Mouse (Mus musculus): ENCODE measurements at regions not wholly inside any gene's neighbourhood (a gene's known extent, or its start where the extent isn't known, plus 50 kb on each side); places are given as distances from the start of the nearest gene placed in this dataset.
A peak's percentile ranks its signal among the peaks of the same experiment; 100 is the strongest.

DNA sequence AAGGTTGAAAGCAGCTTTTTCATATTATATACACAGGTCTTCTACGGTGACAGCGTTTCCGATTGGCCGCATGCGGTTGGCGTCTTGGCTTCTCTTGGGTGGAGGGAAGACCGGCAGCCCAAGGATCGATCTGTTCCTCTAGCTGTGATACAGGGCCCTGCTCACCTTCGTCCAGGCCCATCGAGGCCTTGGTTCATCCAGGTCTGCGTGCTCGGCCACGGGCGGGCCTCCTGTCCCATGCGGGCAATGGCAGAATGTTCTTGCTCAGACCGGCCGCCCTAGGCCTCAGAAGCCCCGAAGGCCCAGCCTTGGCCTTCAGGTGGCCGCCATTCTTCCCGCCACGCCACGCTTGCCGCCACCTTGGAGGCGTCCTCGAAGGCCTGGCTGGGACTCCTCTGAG, 194.4 kb upstream of the Ppp6c start:
- H3K9ac ChIP-seq (ENCODE audit: low read depth, low read length) = no peak overlapping the region
- no peaks in the 10 kb centered on the region for H3K27me3 ChIP-seq (replicated peaks; ENCODE audit: control insufficient read depth, insufficient read depth, low read length)
- DNase-seq (ENCODE audit: low spot score) = no peak
- 97% methylated on average over 18 of the region's 25 CpGs for WGBS
- no peak for ATAC-seq (ENCODE audit: low read depth)
- no peak overlapping the region for H3K4me2 ChIP-seq (ENCODE audit: low read depth, low read length)
- H3K4me1 ChIP-seq (ENCODE audit: control insufficient read depth, insufficient read depth, low read length) = no peaks in the 10 kb centered on the region
- H3K4me3 ChIP-seq (ENCODE audit: low read depth, low read length) = no peak overlapping the region
- H3K27ac ChIP-seq (replicated peaks; ENCODE audit: low read depth, low read length) = no peak overlapping the region
- H3K9me3 ChIP-seq (ENCODE audit: control insufficient read depth, low read length) = no peaks in the 10 kb centered on the region
- H3K36me3 ChIP-seq (ENCODE audit: control insufficient read depth, insufficient read depth, low read length) = no peaks in the 10 kb centered on the region

DNA sequence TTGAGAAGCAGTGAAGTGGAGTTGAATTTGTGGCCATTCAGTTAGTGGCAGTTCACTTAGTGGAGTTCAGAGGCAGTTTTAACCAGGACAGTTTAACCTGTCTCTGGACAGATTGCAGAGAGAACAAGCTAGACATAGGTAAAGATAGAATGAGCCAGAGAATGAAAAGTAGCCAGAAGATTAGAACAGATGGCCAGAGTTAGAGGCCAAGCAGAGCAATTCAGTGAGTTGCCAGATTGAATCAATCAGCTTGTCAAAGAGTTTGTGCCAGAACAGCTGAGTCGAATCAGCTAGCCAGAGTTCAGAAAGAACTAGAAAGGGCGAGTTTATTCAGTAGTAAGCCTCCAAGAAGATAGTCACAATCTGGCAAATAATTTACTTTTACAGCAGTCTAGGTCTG, 174.1 kb upstream of the Ppp6c start:
- DNase-seq (ENCODE audit: low spot score) = no peak
- Histone ChIP-seq H3K9me3 (ENCODE audit: control insufficient read depth, low read length) (no peaks in the 10 kb centered on the region), H3K4me2 (ENCODE audit: low read depth, low read length) (no peak overlapping the region), H3K27ac (replicated peaks; ENCODE audit: low read depth, low read length) (no peak overlapping the region), H3K27me3 (replicated peaks; ENCODE audit: control insufficient read depth, insufficient read depth, low read length) (no peaks in the 10 kb centered on the region), H3K4me1 (ENCODE audit: control insufficient read depth, insufficient read depth, low read length) (no peaks in the 10 kb centered on the region), H3K36me3 (ENCODE audit: control insufficient read depth, insufficient read depth, low read length) (no peaks in the 10 kb centered on the region), H3K4me3 (ENCODE audit: low read depth, low read length) (no peak overlapping the region), H3K9ac (ENCODE audit: low read depth, low read length) (no peak overlapping the region)
- ATAC-seq (ENCODE audit: low read depth) = no peak
- 44% methylated on average over 2 of the region's 2 CpGs for WGBS

DNA sequence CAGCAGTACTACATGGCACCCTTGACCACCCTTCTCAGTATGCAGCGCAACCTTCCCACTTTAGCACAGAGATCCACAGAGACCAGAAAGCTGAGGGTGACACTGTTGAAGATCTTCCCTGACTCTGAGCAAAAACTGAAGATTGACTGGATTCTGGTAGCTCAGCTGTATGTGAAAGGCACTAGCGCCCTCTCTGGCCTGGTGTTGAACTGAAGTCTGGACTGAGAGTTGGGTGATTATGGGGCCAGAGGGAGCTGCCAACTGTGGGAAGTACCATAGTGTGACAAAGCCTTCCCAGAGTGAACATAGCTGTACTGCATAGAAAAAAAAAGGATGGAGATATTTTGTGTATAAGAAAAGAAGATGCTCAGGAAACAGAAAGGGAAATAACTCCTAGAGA, 173.3 kb upstream of the Ppp6c start:
- Histone ChIP-seq H3K36me3 (ENCODE audit: control insufficient read depth, insufficient read depth, low read length) (no peaks in the 10 kb centered on the region), H3K9me3 (ENCODE audit: control insufficient read depth, low read length) (no peaks in the 10 kb centered on the region), H3K27ac (replicated peaks; ENCODE audit: low read depth, low read length) (no peak overlapping the region), H3K27me3 (replicated peaks; ENCODE audit: control insufficient read depth, insufficient read depth, low read length) (no peaks in the 10 kb centered on the region), H3K4me2 (ENCODE audit: low read depth, low read length) (no peak overlapping the region), H3K9ac (ENCODE audit: low read depth, low read length) (no peak overlapping the region), H3K4me1 (ENCODE audit: control insufficient read depth, insufficient read depth, low read length) (no peaks in the 10 kb centered on the region), H3K4me3 (ENCODE audit: low read depth, low read length) (no peak overlapping the region)
- WGBS = 69% methylated on average over 2 of the region's 2 CpGs
- DNase-seq (ENCODE audit: low spot score) = no peak
- ATAC-seq (ENCODE audit: low read depth) = no peak

DNA sequence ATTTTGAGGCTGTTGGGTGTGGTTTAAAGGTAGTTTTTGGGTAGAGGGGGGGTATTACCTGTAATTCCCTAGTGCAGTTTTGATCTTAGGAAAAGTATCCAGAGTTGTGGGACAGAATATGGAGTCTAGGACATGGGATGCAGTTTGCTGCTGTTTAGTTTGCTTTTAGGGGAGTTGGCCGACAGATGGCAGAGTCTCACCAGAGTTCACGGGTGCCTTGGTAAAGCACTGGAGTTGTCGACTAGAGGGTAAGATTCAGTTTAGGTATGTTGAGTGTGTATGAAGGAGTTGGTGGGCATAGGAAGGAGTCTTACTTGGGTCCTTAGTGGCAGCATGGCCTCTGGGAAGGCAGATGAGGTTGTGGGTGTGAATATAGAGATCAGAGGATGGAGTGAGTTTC, 168.4 kb upstream of the Ppp6c start:
- WGBS = 61% methylated on average over 3 of the region's 3 CpGs
- Histone ChIP-seq H3K9me3 (ENCODE audit: control insufficient read depth, low read length) (no peaks in the 10 kb centered on the region), H3K27ac (replicated peaks; ENCODE audit: low read depth, low read length) (no peak overlapping the region), H3K27me3 (replicated peaks; ENCODE audit: control insufficient read depth, insufficient read depth, low read length) (no peaks in the 10 kb centered on the region), H3K4me3 (ENCODE audit: low read depth, low read length) (no peak overlapping the region), H3K4me2 (ENCODE audit: low read depth, low read length) (no peak overlapping the region), H3K4me1 (ENCODE audit: control insufficient read depth, insufficient read depth, low read length) (no peaks in the 10 kb centered on the region), H3K36me3 (ENCODE audit: control insufficient read depth, insufficient read depth, low read length) (no peaks in the 10 kb centered on the region), H3K9ac (ENCODE audit: low read depth, low read length) (no peak overlapping the region)
- DNase-seq (ENCODE audit: low spot score) (no peak), ATAC-seq (ENCODE audit: low read depth) (no peak)

DNA sequence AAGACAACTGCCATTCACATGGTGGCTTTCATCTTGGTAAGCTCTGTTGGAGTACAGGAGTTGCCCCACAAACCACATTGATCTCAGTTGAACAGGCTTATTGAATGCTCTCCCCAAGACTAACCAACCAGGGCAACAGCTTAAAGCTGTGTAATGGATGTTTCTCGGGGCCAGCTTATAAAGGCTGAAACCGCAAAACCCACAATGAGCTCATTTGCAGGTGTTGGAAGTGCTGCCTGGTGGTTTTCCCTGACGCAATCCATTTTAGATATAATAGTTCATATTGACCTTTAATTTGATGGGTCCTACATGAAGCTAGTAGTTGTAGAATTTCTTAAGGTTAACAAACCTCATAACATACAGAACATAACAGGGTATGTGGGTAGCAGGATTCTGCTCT, 151.0 kb upstream of the Ppp6c start:
- 93% methylated on average over 3 of the region's 3 CpGs for WGBS
- no peak overlapping the region for H3K9ac ChIP-seq (ENCODE audit: low read depth, low read length)
- no peak for DNase-seq (ENCODE audit: low spot score)
- H3K27me3 ChIP-seq (replicated peaks; ENCODE audit: control insufficient read depth, insufficient read depth, low read length) = no peaks in the 10 kb centered on the region
- no peaks in the 10 kb centered on the region for H3K9me3 ChIP-seq (ENCODE audit: control insufficient read depth, low read length)
- no peaks in the 10 kb centered on the region for H3K36me3 ChIP-seq (ENCODE audit: control insufficient read depth, insufficient read depth, low read length)
- H3K27ac ChIP-seq (replicated peaks; ENCODE audit: low read depth, low read length) = no peak overlapping the region
- H3K4me2 ChIP-seq (ENCODE audit: low read depth, low read length) = no peak overlapping the region
- no peaks in the 10 kb centered on the region for H3K4me1 ChIP-seq (ENCODE audit: control insufficient read depth, insufficient read depth, low read length)
- no peak for ATAC-seq (ENCODE audit: low read depth)
- no peak overlapping the region for H3K4me3 ChIP-seq (ENCODE audit: low read depth, low read length)

DNA sequence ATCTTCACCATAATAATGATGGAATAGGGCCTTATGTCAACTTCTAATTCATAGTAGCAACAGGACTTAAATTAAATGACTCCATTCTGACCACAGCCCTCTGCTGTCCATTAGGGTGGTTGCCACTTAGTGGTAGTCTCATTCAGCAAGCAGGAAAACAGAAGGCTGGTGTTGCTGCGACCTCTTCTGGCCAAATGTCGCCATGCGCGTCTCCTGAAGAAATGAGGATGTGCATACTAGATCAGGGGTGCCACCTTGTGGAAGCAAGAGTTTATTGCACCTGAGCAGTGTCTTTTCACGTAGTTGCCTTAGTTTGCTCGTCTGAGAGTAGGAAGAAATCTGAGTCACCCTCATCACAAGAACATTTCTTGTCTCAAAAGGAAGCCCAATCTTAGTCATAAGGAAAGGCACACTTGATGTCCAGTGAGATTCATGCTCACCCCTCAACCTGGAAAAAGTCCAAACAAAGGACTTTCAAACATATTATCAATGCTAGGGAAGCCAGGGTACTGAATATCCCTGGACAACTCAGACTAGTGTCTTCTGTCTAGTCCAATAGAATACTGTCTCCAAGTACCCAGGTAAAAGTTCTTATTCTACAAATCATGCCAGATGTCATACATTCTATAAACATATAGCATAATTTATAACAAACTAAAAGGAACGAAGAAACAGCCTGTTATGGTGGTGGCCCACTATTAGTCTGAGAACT, 147.0 kb upstream of the Ppp6c start:
- H3K27ac ChIP-seq (replicated peaks; ENCODE audit: low read depth, low read length) = no peak overlapping the region
- no peaks in the 10 kb centered on the region for H3K36me3 ChIP-seq (ENCODE audit: control insufficient read depth, insufficient read depth, low read length)
- H3K4me1 ChIP-seq (ENCODE audit: control insufficient read depth, insufficient read depth, low read length) = no peaks in the 10 kb centered on the region
- DNase-seq (ENCODE audit: low spot score) (peak; percentile 92), ATAC-seq (ENCODE audit: low read depth) (peak; percentile 93)
- H3K27me3 ChIP-seq (replicated peaks; ENCODE audit: control insufficient read depth, insufficient read depth, low read length) = no peaks in the 10 kb centered on the region
- no peak overlapping the region for H3K9ac ChIP-seq (ENCODE audit: low read depth, low read length)
- WGBS = 16% methylated on average over 7 of the region's 7 CpGs
- no peak overlapping the region for H3K4me3 ChIP-seq (ENCODE audit: low read depth, low read length)
- H3K4me2 ChIP-seq (ENCODE audit: low read depth, low read length) = no peak overlapping the region
- no peaks in the 10 kb centered on the region for H3K9me3 ChIP-seq (ENCODE audit: control insufficient read depth, low read length)

DNA sequence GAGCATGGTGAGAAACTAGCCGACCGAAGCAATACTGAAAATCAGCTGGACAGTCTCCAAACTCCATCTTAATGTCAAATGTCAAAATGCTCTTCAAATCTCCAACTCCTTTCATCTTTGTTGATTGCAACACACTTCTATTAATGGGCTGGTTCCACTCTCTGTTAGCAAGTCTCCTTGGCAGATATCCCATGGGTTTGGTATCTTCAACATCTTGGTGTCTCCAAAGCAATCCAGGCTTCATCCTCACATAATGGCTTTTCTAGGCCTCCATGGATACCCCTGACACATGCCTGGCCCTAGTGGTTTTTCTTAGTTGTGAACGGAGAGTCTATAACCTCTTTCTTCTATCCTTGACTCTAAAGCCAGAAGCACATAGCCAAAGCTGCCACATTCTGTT, 118.0 kb upstream of the Ppp6c start:
- DNase-seq (ENCODE audit: low spot score) = no peak
- ATAC-seq (ENCODE audit: low read depth) = no peak
- Histone ChIP-seq H3K4me3 (ENCODE audit: low read depth, low read length) (no peak overlapping the region), H3K9ac (ENCODE audit: low read depth, low read length) (no peak overlapping the region), H3K4me1 (ENCODE audit: control insufficient read depth, insufficient read depth, low read length) (no peaks in the 10 kb centered on the region), H3K36me3 (ENCODE audit: control insufficient read depth, insufficient read depth, low read length) (no peaks in the 10 kb centered on the region), H3K27me3 (replicated peaks; ENCODE audit: control insufficient read depth, insufficient read depth, low read length) (no peaks in the 10 kb centered on the region), H3K4me2 (ENCODE audit: low read depth, low read length) (no peak overlapping the region), H3K27ac (replicated peaks; ENCODE audit: low read depth, low read length) (no peak overlapping the region), H3K9me3 (ENCODE audit: control insufficient read depth, low read length) (no peaks in the 10 kb centered on the region)
- 88% methylated on average over 3 of the region's 3 CpGs for WGBS

DNA sequence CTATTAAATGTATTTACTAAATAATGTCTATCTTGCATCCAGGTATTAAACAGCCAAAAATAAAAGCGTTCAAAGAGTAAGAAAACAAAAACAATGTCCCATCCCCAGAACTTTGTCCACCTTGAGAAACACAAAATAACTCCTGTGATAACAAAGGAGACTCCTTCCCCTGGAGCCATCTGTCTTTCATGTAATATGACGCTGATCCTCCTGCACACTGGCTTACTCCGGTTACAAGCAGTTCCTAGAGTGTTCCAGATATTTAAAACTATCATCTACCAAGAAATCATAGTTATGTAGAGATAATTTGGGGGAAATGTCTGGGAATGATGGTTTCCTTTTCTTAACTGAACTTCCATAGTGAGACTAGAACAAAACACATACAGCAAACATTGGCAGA, 114.2 kb upstream of the Ppp6c start:
- no peak for DNase-seq (ENCODE audit: low spot score)
- peak; percentile 53; the same call in 1 of the 2 replicates for ATAC-seq (ENCODE audit: low read depth)
- 23% methylated on average over 3 of the region's 3 CpGs for WGBS
- no peaks in the 10 kb centered on the region for H3K4me1 ChIP-seq (ENCODE audit: control insufficient read depth, insufficient read depth, low read length)
- H3K27ac ChIP-seq (replicated peaks; ENCODE audit: low read depth, low read length) = no peak overlapping the region
- H3K4me3 ChIP-seq (ENCODE audit: low read depth, low read length) = no peak overlapping the region
- H3K9ac ChIP-seq (ENCODE audit: low read depth, low read length) = no peak overlapping the region
- H3K36me3 ChIP-seq (ENCODE audit: control insufficient read depth, insufficient read depth, low read length) = no peaks in the 10 kb centered on the region
- H3K4me2 ChIP-seq (ENCODE audit: low read depth, low read length) = no peak overlapping the region
- H3K9me3 ChIP-seq (ENCODE audit: control insufficient read depth, low read length) = no peaks in the 10 kb centered on the region
- H3K27me3 ChIP-seq (replicated peaks; ENCODE audit: control insufficient read depth, insufficient read depth, low read length) = no peaks in the 10 kb centered on the region

DNA sequence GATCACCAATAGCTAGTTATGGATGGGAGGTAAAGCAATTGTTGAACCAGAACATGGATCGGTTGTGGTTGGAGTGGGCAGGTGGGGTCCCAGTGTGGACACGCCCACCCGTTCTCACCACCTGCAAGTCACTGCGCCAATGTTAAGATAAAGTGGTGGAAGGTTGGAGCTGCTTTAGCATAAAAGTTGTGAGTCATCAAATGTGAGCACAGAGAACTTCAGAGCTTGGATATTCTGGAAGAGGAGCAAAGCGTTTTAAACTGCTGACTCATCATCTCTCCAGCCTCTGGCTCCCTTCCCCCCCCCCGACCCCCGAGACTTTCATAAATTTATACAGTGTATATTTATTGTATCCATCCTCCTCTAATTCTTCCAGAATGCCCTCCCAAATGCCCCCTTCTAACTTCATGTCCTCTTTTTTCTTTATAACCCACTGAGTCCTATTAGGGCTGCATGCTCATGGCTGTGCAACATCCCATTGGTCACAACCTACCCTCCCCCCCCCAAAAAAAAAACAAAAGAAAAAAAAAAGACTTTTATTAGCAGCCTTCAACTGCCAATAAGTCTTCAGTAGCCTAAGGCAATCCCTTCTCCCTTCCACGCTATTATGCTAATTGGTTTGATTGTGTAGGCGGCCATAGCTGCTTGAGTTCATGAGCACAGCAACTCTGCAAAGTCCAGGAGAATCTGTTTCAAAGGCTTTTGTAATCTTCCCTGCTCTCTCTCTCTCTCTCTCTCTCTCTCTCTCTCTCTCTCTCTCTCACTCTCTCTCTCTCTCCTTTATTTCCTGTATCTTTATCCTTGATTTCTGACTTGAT, 112.8 kb upstream of the Ppp6c start:
- H3K27ac ChIP-seq (replicated peaks; ENCODE audit: low read depth, low read length) = no peak overlapping the region
- WGBS = 70% methylated on average over 9 of the region's 9 CpGs
- no peak overlapping the region for H3K9ac ChIP-seq (ENCODE audit: low read depth, low read length)
- no peaks in the 10 kb centered on the region for H3K27me3 ChIP-seq (replicated peaks; ENCODE audit: control insufficient read depth, insufficient read depth, low read length)
- DNase-seq (ENCODE audit: low spot score) (no peak), ATAC-seq (ENCODE audit: low read depth) (no peak)
- H3K4me2 ChIP-seq (ENCODE audit: low read depth, low read length) = no peak overlapping the region
- no peaks in the 10 kb centered on the region for H3K9me3 ChIP-seq (ENCODE audit: control insufficient read depth, low read length)
- no peaks in the 10 kb centered on the region for H3K4me1 ChIP-seq (ENCODE audit: control insufficient read depth, insufficient read depth, low read length)
- H3K4me3 ChIP-seq (ENCODE audit: low read depth, low read length) = no peak overlapping the region
- no peaks in the 10 kb centered on the region for H3K36me3 ChIP-seq (ENCODE audit: control insufficient read depth, insufficient read depth, low read length)
